Mouse (Mus musculus): ENCODE results near the gene Angptl8. TPM values are rescaled to one million over a fixed set of nuclear protein-coding genes. Genes with fewer than 3 reads are reported as not detected.
A peak's percentile ranks its signal among the peaks of the same experiment; 100 is the strongest.

Gene Angptl8
- polyA plus RNA-seq, 1 experiment = not detected

- Histone ChIP-seq H3K27me3 (ENCODE audit: control insufficient read depth, insufficient read depth, low read length) (no peaks in the 10 kb centered on the region), H3K4me3 (ENCODE audit: control insufficient read depth, low read depth, low read length) (no peak overlapping the region), H3K27ac (ENCODE audit: control insufficient read depth, insufficient read depth, low read depth, low read length) (no peak overlapping the region), H3K4me1 (ENCODE audit: control insufficient read depth, insufficient read depth, low read length) (no peaks in the 10 kb centered on the region; the same call in 1 of the 2 replicates), H3K36me3 (ENCODE audit: control insufficient read depth, insufficient read depth, low read length) (peaks cover 2% of the 10 kb centered on the region)
- peak; percentile 73; the same call in 1 of the 2 replicates for TF ChIP-seq CTCF (IDR thresholded peaks at IDR 0.05; ENCODE audit: control insufficient read depth, insufficient read depth, insufficient replicate concordance, low read depth, low read length)
- TF ChIP-seq POLR2A (IDR thresholded peaks at IDR 0.05; ENCODE audit: control insufficient read depth, low read depth, low read length) = no peak
These were observed 4.9 kb downstream of the Angptl8 start for GRCm38 (mm10) chr9:21840115-21840787.

DNA sequence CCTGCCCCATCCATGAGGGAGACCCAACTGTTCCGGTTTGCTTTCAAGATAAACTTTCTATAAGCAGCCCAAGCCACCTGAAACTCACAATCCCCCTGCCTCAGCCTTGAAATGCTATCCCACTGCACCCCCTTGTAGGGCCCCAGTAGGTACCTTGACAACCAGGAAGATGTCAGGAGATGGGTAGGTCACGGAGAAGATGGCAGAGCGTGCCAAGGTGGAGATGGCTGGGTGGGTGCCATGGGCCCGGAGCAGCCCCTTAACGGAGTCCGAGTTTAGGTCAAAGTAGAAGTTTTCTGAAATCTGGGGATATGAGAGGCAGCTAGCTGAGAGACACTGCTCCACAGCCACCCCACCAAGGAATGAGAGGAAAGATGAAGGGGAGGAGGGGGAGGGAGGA, 6.0 kb downstream of the Angptl8 start:
- Histone ChIP-seq H3K4me1 (ENCODE audit: control insufficient read depth, insufficient read depth, low read length) (no peaks in the 10 kb centered on the region), H3K27me3 (ENCODE audit: control insufficient read depth, insufficient read depth, low read length) (no peaks in the 10 kb centered on the region), H3K4me3 (ENCODE audit: control insufficient read depth, low read depth, low read length) (no peak overlapping the region), H3K27ac (ENCODE audit: control insufficient read depth, insufficient read depth, low read depth, low read length) (no peak overlapping the region), H3K36me3 (ENCODE audit: control insufficient read depth, insufficient read depth, low read length) (peaks cover 2% of the 10 kb centered on the region)
- TF ChIP-seq POLR2A (IDR thresholded peaks at IDR 0.05; ENCODE audit: control insufficient read depth, low read depth, low read length) (no peak), CTCF (IDR thresholded peaks at IDR 0.05; ENCODE audit: control insufficient read depth, insufficient read depth, insufficient replicate concordance, low read depth, low read length) (no peak)

- Histone ChIP-seq H3K4me1 (ENCODE audit: control insufficient read depth, insufficient read depth, low read length) (peaks cover 2% of the 10 kb centered on the region; the same call in 1 of the 2 replicates), H3K27me3 (ENCODE audit: control insufficient read depth, insufficient read depth, low read length) (no peaks in the 10 kb centered on the region), H3K36me3 (ENCODE audit: control insufficient read depth, insufficient read depth, low read length) (peaks cover 2% of the 10 kb centered on the region), H3K4me3 (ENCODE audit: control insufficient read depth, low read depth, low read length) (no peak overlapping the region), H3K27ac (ENCODE audit: control insufficient read depth, insufficient read depth, low read depth, low read length) (no peak overlapping the region)
- TF ChIP-seq CTCF (IDR thresholded peaks at IDR 0.05; ENCODE audit: control insufficient read depth, insufficient read depth, insufficient replicate concordance, low read depth, low read length) (no peak), POLR2A (IDR thresholded peaks at IDR 0.05; ENCODE audit: control insufficient read depth, low read depth, low read length) (no peak)
These were observed 7.1 kb downstream of the Angptl8 start for GRCm38 (mm10) chr9:21842391-21842790.

DNA sequence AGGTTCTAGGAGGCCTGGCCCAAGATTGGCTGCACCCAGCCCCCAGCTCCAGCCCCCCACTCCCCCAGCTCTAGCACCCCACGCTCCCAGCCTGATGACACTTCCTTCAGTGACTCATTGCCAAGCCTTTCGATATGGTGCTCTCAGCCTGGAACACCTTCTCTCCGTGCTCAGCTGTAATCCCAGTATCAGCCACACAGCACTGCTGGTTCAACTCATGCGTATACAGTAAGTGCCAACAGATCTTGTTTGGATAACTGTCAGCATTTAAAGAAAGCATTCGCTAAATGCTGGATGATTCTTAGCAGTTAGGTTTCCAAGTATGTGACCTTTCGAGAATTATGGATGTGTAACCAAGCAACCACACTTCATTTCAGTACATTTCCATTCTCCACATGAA, 7.8 kb downstream of the Angptl8 start:
- no peak overlapping the region for H3K27ac ChIP-seq (ENCODE audit: control insufficient read depth, insufficient read depth, low read depth, low read length)
- no peak for TF ChIP-seq POLR2A (IDR thresholded peaks at IDR 0.05; ENCODE audit: control insufficient read depth, low read depth, low read length)
- TF ChIP-seq CTCF (IDR thresholded peaks at IDR 0.05; ENCODE audit: control insufficient read depth, insufficient read depth, insufficient replicate concordance, low read depth, low read length) = no peak
- H3K36me3 ChIP-seq (ENCODE audit: control insufficient read depth, insufficient read depth, low read length) = peaks cover 2% of the 10 kb centered on the region
- no peak overlapping the region for H3K4me3 ChIP-seq (ENCODE audit: control insufficient read depth, low read depth, low read length)
- no peaks in the 10 kb centered on the region for H3K27me3 ChIP-seq (ENCODE audit: control insufficient read depth, insufficient read depth, low read length)
- H3K4me1 ChIP-seq (ENCODE audit: control insufficient read depth, insufficient read depth, low read length) = peaks cover 2% of the 10 kb centered on the region; the same call in 1 of the 2 replicates

GRCm38 (mm10) chr9:21845381-21846080, 10.2 kb downstream of the Angptl8 start:
- Histone ChIP-seq H3K36me3 (ENCODE audit: control insufficient read depth, insufficient read depth, low read length) (no peaks in the 10 kb centered on the region; the same call in none of the 2 replicates), H3K4me3 (ENCODE audit: control insufficient read depth, low read depth, low read length) (no peak overlapping the region), H3K27me3 (ENCODE audit: control insufficient read depth, insufficient read depth, low read length) (no peaks in the 10 kb centered on the region), H3K27ac (ENCODE audit: control insufficient read depth, insufficient read depth, low read depth, low read length) (no peak overlapping the region), H3K4me1 (ENCODE audit: control insufficient read depth, insufficient read depth, low read length) (peaks cover 6% of the 10 kb centered on the region; the same call in 1 of the 2 replicates)
- TF ChIP-seq CTCF (IDR thresholded peaks at IDR 0.05; ENCODE audit: control insufficient read depth, insufficient read depth, insufficient replicate concordance, low read depth, low read length) (no peak), POLR2A (IDR thresholded peaks at IDR 0.05; ENCODE audit: control insufficient read depth, low read depth, low read length) (no peak)

DNA sequence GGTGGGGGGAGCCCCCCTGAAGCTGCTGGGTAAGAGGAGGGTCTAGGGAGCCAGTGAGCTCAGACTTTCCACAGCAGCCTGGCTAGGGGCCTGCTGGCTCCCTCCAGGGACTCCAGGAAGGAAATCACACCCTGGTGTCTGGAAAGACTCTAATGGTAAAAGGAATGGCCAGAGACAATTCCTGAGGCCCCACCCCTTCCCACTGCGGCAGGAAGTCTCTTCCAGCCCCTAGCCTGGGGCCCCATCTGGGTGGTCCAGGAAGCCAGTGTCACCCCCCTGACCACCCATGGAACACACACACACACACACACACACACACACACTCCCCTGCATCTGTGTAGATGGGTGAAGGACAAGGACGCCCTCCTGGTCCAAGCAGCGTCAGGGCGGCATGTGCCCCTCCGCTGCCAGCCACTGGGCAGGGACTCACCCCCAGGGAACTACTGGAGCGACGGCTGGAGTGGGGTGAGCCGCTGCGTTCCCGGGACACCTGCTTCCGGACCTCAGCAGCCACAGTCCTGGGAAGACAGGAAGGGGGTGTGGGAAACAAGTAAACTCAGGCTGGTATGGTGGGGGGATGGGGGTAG, 11.5 kb downstream of the Angptl8 start:
- H3K4me1 ChIP-seq (ENCODE audit: control insufficient read depth, insufficient read depth, low read length) = peaks cover 8% of the 10 kb centered on the region
- no peak overlapping the region for H3K4me3 ChIP-seq (ENCODE audit: control insufficient read depth, low read depth, low read length)
- no peaks in the 10 kb centered on the region; the same call in 1 of the 2 replicates for H3K36me3 ChIP-seq (ENCODE audit: control insufficient read depth, insufficient read depth, low read length)
- H3K27ac ChIP-seq (ENCODE audit: control insufficient read depth, insufficient read depth, low read depth, low read length) = peak overlapping the region; percentile 52
- no peaks in the 10 kb centered on the region for H3K27me3 ChIP-seq (ENCODE audit: control insufficient read depth, insufficient read depth, low read length)
- TF ChIP-seq CTCF (IDR thresholded peaks at IDR 0.05; ENCODE audit: control insufficient read depth, insufficient read depth, insufficient replicate concordance, low read depth, low read length) = no peak

- Histone ChIP-seq H3K27me3 (ENCODE audit: control insufficient read depth, insufficient read depth, low read length) (no peaks in the 10 kb centered on the region), H3K4me1 (ENCODE audit: control insufficient read depth, insufficient read depth, low read length) (peaks cover 11% of the 10 kb centered on the region), H3K36me3 (ENCODE audit: control insufficient read depth, insufficient read depth, low read length) (no peaks in the 10 kb centered on the region; the same call in 1 of the 2 replicates), H3K4me3 (ENCODE audit: control insufficient read depth, low read depth, low read length) (no peak overlapping the region), H3K27ac (ENCODE audit: control insufficient read depth, insufficient read depth, low read depth, low read length) (no peak overlapping the region; the same call in 1 of the 2 replicates)
- TF ChIP-seq POLR2A (IDR thresholded peaks at IDR 0.05; ENCODE audit: control insufficient read depth, low read depth, low read length) = no peak
- TF ChIP-seq CTCF (IDR thresholded peaks at IDR 0.05; ENCODE audit: control insufficient read depth, insufficient read depth, insufficient replicate concordance, low read depth, low read length) = no peak
These were observed 12.1 kb downstream of the Angptl8 start for GRCm38 (mm10) chr9:21847425-21847824.
